Mouse (Mus musculus): ENCODE data around the gene Mkrn2os.
"Not testable (repeated sequence)": the region's sequence is repeated elsewhere in the genome, so short reads cannot be mapped to it uniquely, and the experiment has no call there.

The Mkrn2os gene

GRCm38 (mm10) chr6:115592458-115592857, at the start of gene Mkrn2os:
Gene Mkrn2os, minus strand, starts transcription at chr6:115592576.
- ChIA-PET POLR2A (interaction anchor here in 2 of 4 experiments (0.6 to 2.7 kb wide), 4 partner anchors 10 to 59 kb away, joined by 3 to 11 read pairs (median 4); no protein-coding TSS in a partner anchor), CTCF (interaction anchor here in 2 of 4 experiments (0.5 to 1.7 kb wide), 3 partner anchors 9 to 341 kb away, joined by 3 to 5 read pairs (median 5); no protein-coding TSS in a partner anchor)

- CTCF ChIA-PET, POLR2A ChIA-PET: not testable (repeated sequence)
These were observed 45.8 kb upstream of the Mkrn2os start for GRCm38 (mm10) chr6:115638188-115638587.

- ChIA-PET CTCF (interaction anchor here in 1 of 4 experiments (1.7 kb wide), 1 partner anchor 15 kb away, joined by 4 read pairs; no protein-coding TSS in a partner anchor), POLR2A (interaction anchor here in 2 of 4 experiments (0.9 to 6.0 kb wide), 15 partner anchors 9 to 64 kb away, joined by 3 to 34 read pairs (median 4); partner anchors contain the start of gene Raf1 (in 1 of the 2))
These were observed 41.6 kb upstream of the Mkrn2os start for GRCm38 (mm10) chr6:115634015-115634414.

- ChIA-PET POLR2A (interaction anchor here in 3 of 4 experiments (0.8 to 6.0 kb wide), 9 partner anchors 8 to 45 kb away, joined by 3 to 27 read pairs (median 4); partner anchors contain the start of gene Raf1 (in 1 of the 3)), CTCF (interaction anchor here in 2 of 4 experiments (0.8 to 1.0 kb wide), 2 partner anchors 22 to 96 kb away, joined by 3 read pairs; no protein-coding TSS in a partner anchor)
These were observed 38.9 kb upstream of the Mkrn2os start for GRCm38 (mm10) chr6:115631056-115631795.

GRCm38 (mm10) chr6:115626121-115626520, 33.7 kb upstream of the Mkrn2os start:
- CTCF ChIA-PET, result interaction anchor here in 1 of 4 experiments (0.8 kb wide), 1 partner anchor 12 kb away, joined by 3 read pairs; no protein-coding TSS in a partner anchor
- POLR2A ChIA-PET, result interaction anchor here in 1 of 4 experiments (1.2 to 11.2 kb wide), 4 partner anchors 13 to 50 kb away, joined by 3 to 77 read pairs (median 4); partner anchors contain the start of gene Raf1

- ChIA-PET POLR2A (interaction anchor here in 2 of 4 experiments (0.8 to 11.2 kb wide), 17 partner anchors 8 to 171 kb away, joined by 3 to 77 read pairs (median 5); no protein-coding TSS in a partner anchor), CTCF (interaction anchor here in 1 of 4 experiments (1.2 kb wide), 1 partner anchor 11 kb away, joined by 3 read pairs; no protein-coding TSS in a partner anchor)
These were observed 28.6 kb upstream of the Mkrn2os start for GRCm38 (mm10) chr6:115620942-115621341.

- ChIA-PET POLR2A (interaction anchor here (0.6 to 11.2 kb wide), 34 partner anchors 9 to 244 kb away, joined by 3 to 77 read pairs (median 4); partner anchors contain the start of genes Raf1 (in 2 of the 4), Tsen2 (in 2 of the 4) and Rpl32 (in 1 of the 4)), CTCF (interaction anchor here in 3 of 4 experiments (0.7 to 2.8 kb wide), 5 partner anchors 10 to 165 kb away, joined by 3 to 18 read pairs (median 3); no protein-coding TSS in a partner anchor)
These were observed 27.4 kb upstream of the Mkrn2os start for GRCm38 (mm10) chr6:115619818-115620217.

- CTCF ChIA-PET, result interaction anchor here in 1 of 4 experiments (1.4 kb wide), 1 partner anchor 187 kb away, joined by 4 read pairs; no protein-coding TSS in a partner anchor
These were observed 23.6 kb upstream of the Mkrn2os start for GRCm38 (mm10) chr6:115615983-115616382.

GRCm38 (mm10) chr6:115613793-115614192, 21.4 kb upstream of the Mkrn2os start:
- POLR2A ChIA-PET, result interaction anchor here in 2 of 4 experiments (0.6 to 2.2 kb wide), 14 partner anchors 8 to 195 kb away, joined by 3 to 7 read pairs (median 3); partner anchors contain the start of genes Raf1 (in 2 of the 2) and Rpl32 (in 1 of the 2)
- CTCF ChIA-PET, result interaction anchor here in 2 of 4 experiments (0.6 to 0.7 kb wide), 3 partner anchors 12 to 742 kb away, joined by 3 read pairs; partner anchors contain the start of gene Gm17482 (in 1 of the 2)

More at GRCm38 (mm10) chr6:115615983-115616382, 23.6 kb upstream of the Mkrn2os start:
- POLR2A ChIA-PET, result interaction anchor here in 3 of 4 experiments (0.6 to 11.2 kb wide), 14 partner anchors 7 to 648 kb away, joined by 3 to 77 read pairs (median 6); partner anchors contain the start of genes Mkrn2 (in 1 of the 3), Rpl32 (in 1 of the 3) and Zfand4 (in 1 of the 3)

- ChIA-PET CTCF (interaction anchor here in 3 of 4 experiments (0.6 to 1.5 kb wide), 5 partner anchors 47 to 193 kb away, joined by 3 to 17 read pairs (median 3); no protein-coding TSS in a partner anchor), POLR2A (interaction anchor here in 2 of 4 experiments (0.5 to 6.9 kb wide), 12 partner anchors 8 to 358 kb away, joined by 3 to 77 read pairs (median 4); partner anchors contain the start of genes Raf1 (in 1 of the 2) and Timp4 (in 1 of the 2))
These were observed 17.9 kb upstream of the Mkrn2os start for GRCm38 (mm10) chr6:115610301-115610700.

- POLR2A ChIA-PET, result interaction anchor here in 3 of 4 experiments (0.5 to 6.9 kb wide), 19 partner anchors 7 to 200 kb away, joined by 3 to 77 read pairs (median 4); partner anchors contain the start of genes Cand2 (in 1 of the 3), Raf1 (in 1 of the 3) and Rpl32 (in 1 of the 3)
These were observed 16.7 kb upstream of the Mkrn2os start for GRCm38 (mm10) chr6:115609121-115609520.

GRCm38 (mm10) chr6:115607429-115607828, 15.1 kb upstream of the Mkrn2os start:
- POLR2A ChIA-PET, result interaction anchor here (0.5 to 6.9 kb wide), 28 partner anchors 9 to 231 kb away, joined by 3 to 77 read pairs (median 4); partner anchors contain the start of genes Raf1 (in 2 of the 4) and Efcab12 (in 1 of the 4)
- CTCF ChIA-PET, result interaction anchor here (0.6 to 1.6 kb wide), 12 partner anchors 9 to 165 kb away, joined by 3 to 5 read pairs (median 3); no protein-coding TSS in a partner anchor

More at GRCm38 (mm10) chr6:115609121-115609520, 16.7 kb upstream of the Mkrn2os start:
- CTCF ChIA-PET, result interaction anchor here (0.5 to 1.9 kb wide), 21 partner anchors 8 to 382 kb away, joined by 3 to 18 read pairs (median 3); partner anchors contain the start of gene Gm17482 (in 1 of the 4)

- POLR2A ChIA-PET, result interaction anchor here in 3 of 4 experiments (0.6 to 6.9 kb wide), 24 partner anchors 8 to 215 kb away, joined by 3 to 77 read pairs (median 4); partner anchors contain the start of gene Raf1 (in 1 of the 3)
These were observed 14.1 kb upstream of the Mkrn2os start for GRCm38 (mm10) chr6:115606461-115606860.

GRCm38 (mm10) chr6:115601715-115602523, 9.5 kb upstream of the Mkrn2os start, which contains the start of gene Mkrn2:
Gene Mkrn2, plus strand, starts transcription at chr6:115601902.
- ChIA-PET POLR2A (interaction anchor here in 3 of 4 experiments (0.5 to 2.2 kb wide), 33 partner anchors 9 to 1862 kb away, joined by 3 to 18 read pairs (median 3); partner anchors contain the start of genes Raf1 (in 2 of the 3), Rpl32 (in 1 of the 3), Sec13 (in 1 of the 3) and Tsen2 (in 1 of the 3)), CTCF (interaction anchor here in 1 of 4 experiments (0.6 to 0.9 kb wide), 2 partner anchors 237 to 245 kb away, joined by 3 read pairs; no protein-coding TSS in a partner anchor)

More at GRCm38 (mm10) chr6:115606461-115606860, 14.1 kb upstream of the Mkrn2os start:
- CTCF ChIA-PET, result interaction anchor here in 2 of 4 experiments (0.6 to 1.1 kb wide), 3 partner anchors 11 to 71 kb away, joined by 3 to 9 read pairs (median 5); no protein-coding TSS in a partner anchor

GRCm38 (mm10) chr6:115601322-115601714, 8.9 kb upstream of the Mkrn2os start:
- ChIA-PET POLR2A (interaction anchor here in 2 of 4 experiments (1.0 to 1.8 kb wide), 8 partner anchors 10 to 208 kb away, joined by 3 to 7 read pairs (median 4); partner anchors contain the start of gene Raf1 (in 1 of the 2)), CTCF (no interaction called here)

- ChIA-PET CTCF (no interaction called here), POLR2A (interaction anchor here in 1 of 4 experiments (1.2 kb wide), 1 partner anchor 24 kb away, joined by 3 read pairs; no protein-coding TSS in a partner anchor)
These were observed 3.3 kb upstream of the Mkrn2os start for GRCm38 (mm10) chr6:115595667-115596066.
